Mouse (Mus musculus) left cerebral cortex, adult 2 months (tissue): Measurements from ENCODE around the gene Pld3. TPM values are rescaled to one million over a fixed set of nuclear protein-coding genes. Genes with fewer than 3 reads are reported as not detected.

ENCODE experiments used
- DNase-seq, 2 experiments: peaks; one replicate each; pipeline ENCODE4 v3.0.0; 2021 to 2022; ENCODE audit warnings: low spot score in 2 of 2, mixed read lengths in 1 of 2; ENCODE audit errors: extremely low spot score in 1 of 2
- H3K27ac ChIP-seq: fragments of 200-600 bp; 2 replicates; pipeline ENCODE4 v1.8.1; 2022
- H3K4me3 ChIP-seq: fragments of 200-600 bp; 2 replicates; pipeline ENCODE4 v1.8.1; 2022
- CTCF ChIP-seq: fragments of 200-600 bp; IDR thresholded peaks from 2 replicates; pipeline ENCODE4 v1.8.1; 2022; ENCODE audit warnings: antibody characterized with exemption, mild to moderate bottlenecking, moderate library complexity
- intact Hi-C: fragments of 180-260 bp; cut with DNase I; formaldehyde crosslinking; loops from one replicate; pipeline ENCODE4 v1.15.1; 2025
- total RNA-seq, 2 experiments: library from RNA; stranded (reverse); gene quantifications; 2 replicates each; pipeline ENCODE4 v1.2.3; 2021

Pld3 gene
- total RNA-seq, 2 experiments from 2014 or later = 746 to 788 TPM

DNA sequence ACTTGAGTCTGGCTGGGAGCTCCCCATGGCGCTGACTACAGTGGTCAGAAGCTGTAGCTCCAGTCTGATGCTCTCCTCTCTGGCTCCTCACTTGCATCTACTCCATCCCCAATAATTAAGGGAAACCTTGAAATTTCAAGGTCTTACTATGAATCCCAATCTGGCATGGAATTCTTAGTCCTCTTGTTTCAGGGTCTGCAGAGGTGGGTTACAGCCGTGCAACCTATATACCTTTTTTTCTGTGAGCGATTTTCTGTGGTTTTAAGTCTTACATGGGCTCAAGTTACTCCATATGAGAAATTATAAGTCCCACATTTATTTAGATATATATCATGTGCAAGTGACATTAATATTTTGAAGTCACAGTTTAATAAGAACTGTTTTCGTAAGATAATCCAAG, 37.1 kb upstream of the Pld3 start:
- TF ChIP-seq CTCF = no peak
- no peak for DNase-seq
- no peak overlapping the region for H3K4me3 ChIP-seq
- intact Hi-C loops = loop anchor here (5.0 kb wide), 1 partner anchor 98 kb away; no protein-coding TSS in a partner anchor
- H3K27ac ChIP-seq = no peak overlapping the region

DNA sequence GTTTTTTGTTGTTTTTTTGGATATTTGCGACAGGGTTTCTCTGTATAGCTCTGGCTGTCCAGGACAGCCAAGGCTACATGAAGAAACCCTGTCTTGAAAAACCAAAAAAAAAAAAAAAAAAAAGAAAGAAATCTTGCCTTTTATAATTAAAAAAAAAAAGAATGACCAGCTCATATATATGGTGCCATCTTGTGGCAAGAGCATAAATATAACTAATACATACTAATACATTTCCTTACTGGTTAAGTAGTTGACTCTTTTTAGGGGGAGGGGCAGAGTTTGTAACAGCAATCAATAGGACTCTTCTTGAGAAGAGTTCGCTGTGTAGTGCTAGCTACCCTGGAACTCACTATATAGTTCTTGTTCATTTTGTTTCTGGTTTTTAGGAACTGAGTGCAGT, 34.7 kb upstream of the Pld3 start:
- TF ChIP-seq CTCF = peak; percentile 28
- Histone ChIP-seq H3K27ac (no peak overlapping the region), H3K4me3 (no peak overlapping the region)
- no peak for DNase-seq
- intact Hi-C loops = no loop called here

DNA sequence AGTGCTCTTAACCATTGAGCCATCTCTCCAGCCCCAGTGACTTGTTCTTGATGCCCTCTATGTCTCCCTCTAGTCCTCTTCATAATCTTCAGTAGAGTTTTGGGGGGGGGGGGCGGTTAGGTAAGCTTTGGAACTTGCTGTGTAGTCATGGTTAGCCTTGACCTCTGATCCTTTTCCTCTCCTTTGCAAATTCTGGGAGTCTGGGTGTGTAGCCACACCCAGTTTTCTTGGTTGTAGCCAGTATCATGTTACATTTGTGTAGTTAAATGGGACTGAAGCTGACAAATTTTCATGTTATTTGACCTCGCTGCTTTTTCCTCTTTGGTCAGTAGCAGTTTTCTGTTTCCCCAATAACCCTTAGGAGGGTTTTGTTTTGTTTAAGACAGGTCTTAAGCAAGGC, 33.8 kb upstream of the Pld3 start:
- H3K4me3 ChIP-seq = no peak overlapping the region
- no peak for DNase-seq
- TF ChIP-seq CTCF = no peak
- H3K27ac ChIP-seq = no peak overlapping the region
- intact Hi-C loops = no loop called here

DNA sequence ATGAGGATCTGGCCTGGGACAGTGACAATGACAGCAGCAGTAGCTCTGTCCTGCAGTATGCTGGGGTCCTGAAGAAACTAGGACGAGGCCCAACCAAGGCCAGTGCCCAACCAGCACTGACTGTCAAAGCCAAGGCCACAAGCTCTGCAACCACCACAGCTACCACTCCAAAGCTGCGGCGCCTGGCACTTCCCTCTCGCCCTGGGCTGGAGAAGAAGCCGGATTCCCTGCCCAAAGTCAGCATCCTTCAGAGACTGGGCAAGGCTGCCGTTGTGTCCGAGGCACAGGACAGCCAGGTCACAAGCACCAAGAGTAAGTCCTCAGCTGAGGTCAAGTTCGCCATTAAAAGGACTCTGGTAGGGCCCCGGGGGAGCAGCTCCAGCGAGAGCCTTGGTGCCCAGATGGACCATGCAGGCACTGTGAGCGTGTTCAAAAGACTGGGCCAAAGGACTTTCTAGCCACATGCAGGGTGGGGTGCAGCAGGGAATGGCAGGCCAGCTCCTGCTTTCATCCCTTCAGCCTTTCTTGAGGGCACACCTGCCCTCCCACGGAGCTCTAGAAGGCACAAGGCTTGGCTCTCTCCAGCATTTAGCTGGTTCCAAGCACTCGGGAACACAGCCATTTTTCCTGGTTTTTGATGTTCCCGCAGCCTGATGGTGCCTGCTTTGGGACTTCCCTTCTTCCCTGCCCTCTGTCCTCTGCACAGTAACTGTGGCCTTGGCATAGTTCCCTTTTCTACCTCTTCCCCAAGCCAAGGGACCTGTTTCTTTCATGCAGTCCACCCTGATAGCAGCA, 27.6 kb upstream of the Pld3 start:
- intact Hi-C loops = no loop called here
- Histone ChIP-seq H3K4me3 (no peak overlapping the region), H3K27ac (no peak overlapping the region)
- DNase-seq = no peak
- no peak for TF ChIP-seq CTCF

DNA sequence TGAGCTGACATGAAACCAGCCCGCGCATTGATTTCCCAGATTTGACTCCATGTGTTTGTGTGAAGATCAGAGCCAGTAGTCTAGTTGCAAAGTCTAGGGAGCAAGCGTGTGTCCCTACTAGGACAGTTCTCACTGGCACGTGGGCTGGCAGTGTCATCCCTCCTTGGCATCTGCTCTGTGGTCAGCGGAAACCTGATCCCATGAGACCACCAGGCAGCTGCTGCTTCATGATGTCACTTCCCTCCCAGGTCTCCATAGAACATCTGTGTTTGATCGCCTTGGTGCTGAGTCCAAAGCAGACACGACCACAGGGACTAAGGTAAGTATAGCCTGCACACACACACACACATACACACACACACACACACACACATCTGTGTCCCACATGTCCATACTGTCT, 25.4 kb upstream of the Pld3 start:
- H3K27ac ChIP-seq = no peak overlapping the region
- DNase-seq = no peak
- no peak overlapping the region for H3K4me3 ChIP-seq
- TF ChIP-seq CTCF = no peak
- intact Hi-C loops = loop anchor here (5.0 kb wide), 1 partner anchor 149 kb away; no protein-coding TSS in a partner anchor

DNA sequence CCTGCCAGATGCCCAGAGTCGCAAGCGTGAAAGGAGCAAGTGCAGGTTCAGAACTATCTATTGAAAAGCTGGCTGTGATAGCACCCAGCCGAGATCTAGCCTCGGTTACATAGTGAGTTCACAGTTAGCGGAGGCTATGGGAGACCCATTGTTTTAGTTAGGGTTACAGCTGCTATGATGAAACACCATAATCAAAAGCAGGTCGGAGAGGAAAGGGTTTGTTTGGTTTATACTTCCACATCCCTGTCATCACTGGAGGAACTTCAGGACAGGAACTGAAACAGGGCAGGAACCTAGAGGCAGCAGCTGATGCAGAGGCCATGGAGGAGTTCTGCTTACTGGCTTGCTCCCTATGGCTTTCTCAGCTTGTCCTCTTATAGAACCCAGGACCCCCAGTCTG, 24.6 kb upstream of the Pld3 start:
- no peak for TF ChIP-seq CTCF
- Histone ChIP-seq H3K4me3 (no peak overlapping the region), H3K27ac (no peak overlapping the region)
- intact Hi-C loops = loop anchor here (2.0 to 5.0 kb wide), 2 partner anchors 107 to 150 kb away; no protein-coding TSS in a partner anchor
- no peak for DNase-seq

DNA sequence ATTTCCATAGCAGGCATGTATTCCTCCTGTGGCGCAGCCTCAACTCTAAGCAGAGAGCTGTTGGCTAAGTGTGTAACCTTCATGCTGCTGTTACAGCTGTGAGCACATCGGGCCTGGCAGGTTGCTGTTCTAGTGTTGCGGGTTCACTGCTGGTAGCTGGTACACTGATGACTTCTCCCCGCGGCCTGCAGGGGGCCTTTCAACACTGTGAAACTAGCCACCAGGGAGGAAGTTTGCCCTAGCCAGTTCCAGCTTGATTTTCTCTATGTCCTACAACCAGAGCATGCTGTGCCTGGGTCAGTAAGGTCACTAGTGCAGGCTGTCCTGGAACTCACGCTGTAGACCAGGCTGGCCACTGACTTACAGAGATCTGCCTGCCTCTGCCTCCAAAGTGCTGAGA, 23.9 kb upstream of the Pld3 start:
- Histone ChIP-seq H3K4me3 (no peak overlapping the region), H3K27ac (no peak overlapping the region)
- peak in 1 of 2 experiments; percentile 51 for DNase-seq
- peak; percentile 68 for TF ChIP-seq CTCF
- intact Hi-C loops = loop anchor here (2.0 to 5.0 kb wide), 2 partner anchors 108 to 150 kb away; no protein-coding TSS in a partner anchor

DNA sequence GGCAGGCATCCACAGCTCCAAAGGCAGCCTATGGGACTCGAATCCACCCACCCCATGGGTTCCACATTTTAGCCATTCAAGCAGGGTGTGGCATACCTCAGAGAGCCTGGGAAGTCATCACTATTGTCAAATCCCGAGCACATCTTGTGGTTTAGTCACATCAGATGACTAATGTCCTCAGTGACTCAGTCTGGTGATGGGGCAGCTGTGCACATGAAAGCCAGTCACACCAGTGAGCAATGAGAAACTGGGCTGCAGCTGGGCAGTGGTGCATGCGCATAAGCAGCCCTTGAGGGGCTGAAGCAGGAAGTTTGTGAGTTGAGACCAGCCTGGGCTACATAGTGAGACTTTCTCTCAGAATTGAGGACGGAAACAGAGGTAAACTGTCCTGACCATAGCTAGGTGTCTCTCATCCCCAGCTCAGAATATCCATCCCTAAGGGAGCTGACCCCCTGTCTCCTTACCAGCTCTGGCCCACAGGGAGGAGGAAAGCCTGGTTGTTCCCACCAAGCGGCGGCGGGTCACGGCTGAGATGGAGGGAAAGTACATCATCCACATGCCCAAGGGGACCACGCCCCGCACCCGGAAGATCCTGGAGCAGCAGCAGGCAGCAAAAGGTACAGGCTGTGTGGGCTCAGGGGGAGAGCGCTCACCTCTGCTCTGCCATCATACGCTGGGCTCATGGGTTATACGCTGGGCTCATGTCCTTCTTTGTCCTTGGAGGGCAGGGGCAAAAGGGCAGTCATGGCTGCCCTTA, 21.3 kb upstream of the Pld3 start:
- intact Hi-C loops = no loop called here
- no peak for TF ChIP-seq CTCF
- H3K4me3 ChIP-seq = no peak overlapping the region
- no peak overlapping the region for H3K27ac ChIP-seq
- no peak for DNase-seq

DNA sequence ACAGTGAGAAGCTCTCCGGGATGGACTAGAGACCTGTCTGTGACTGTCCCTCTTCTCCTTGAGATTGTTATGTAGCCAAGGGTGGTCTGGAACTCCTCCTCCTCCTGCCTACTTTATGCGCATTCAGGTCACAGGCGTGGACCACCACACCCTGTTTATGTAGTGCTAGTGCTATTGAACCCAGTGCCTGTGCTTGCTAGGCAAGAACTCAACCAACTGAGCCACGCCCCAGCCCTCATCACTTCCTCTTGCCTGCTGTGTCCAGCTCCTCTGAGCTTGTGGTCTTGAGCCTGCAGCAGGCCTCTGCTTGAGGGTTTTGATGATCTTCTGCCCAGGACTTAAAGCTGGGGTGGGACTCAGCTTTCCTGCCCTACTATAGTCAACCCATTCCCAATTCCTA, 19.1 kb upstream of the Pld3 start:
- Histone ChIP-seq H3K27ac (no peak overlapping the region), H3K4me3 (no peak overlapping the region)
- intact Hi-C loops = no loop called here
- no peak for DNase-seq
- no peak for TF ChIP-seq CTCF

DNA sequence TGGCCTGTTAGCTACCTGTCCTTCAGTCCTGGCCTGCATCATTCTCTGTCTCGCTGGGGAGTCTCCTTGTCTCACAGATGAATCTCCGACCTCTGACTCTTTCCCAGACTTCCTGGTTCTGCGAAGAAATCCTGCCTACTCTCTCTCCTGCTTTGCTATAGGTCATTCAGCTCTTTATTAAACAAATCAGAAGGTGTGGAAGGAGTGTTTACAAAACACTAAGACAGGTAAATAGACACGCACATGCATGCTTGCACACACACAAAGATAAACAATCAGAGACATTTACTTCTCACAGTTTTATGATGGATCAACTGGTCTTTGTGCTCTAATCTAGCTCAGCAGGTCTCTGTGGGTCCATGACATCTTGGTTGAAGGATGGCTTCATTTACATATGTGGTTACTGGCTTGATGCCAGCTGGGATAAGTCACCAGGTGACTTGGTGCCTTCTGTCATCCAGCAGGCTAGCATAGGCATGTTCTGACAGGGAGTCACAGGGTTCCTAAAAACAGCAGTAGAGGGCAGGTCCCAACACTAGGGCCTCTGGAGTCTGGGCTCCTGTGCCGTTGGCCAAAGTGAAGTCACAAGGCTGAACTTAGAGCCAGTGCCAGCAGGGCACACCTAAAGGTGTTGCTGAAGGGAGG, 16.7 kb upstream of the Pld3 start:
- no peak overlapping the region for H3K27ac ChIP-seq
- DNase-seq = no peak
- no peak overlapping the region for H3K4me3 ChIP-seq
- intact Hi-C loops = no loop called here
- TF ChIP-seq CTCF = no peak

DNA sequence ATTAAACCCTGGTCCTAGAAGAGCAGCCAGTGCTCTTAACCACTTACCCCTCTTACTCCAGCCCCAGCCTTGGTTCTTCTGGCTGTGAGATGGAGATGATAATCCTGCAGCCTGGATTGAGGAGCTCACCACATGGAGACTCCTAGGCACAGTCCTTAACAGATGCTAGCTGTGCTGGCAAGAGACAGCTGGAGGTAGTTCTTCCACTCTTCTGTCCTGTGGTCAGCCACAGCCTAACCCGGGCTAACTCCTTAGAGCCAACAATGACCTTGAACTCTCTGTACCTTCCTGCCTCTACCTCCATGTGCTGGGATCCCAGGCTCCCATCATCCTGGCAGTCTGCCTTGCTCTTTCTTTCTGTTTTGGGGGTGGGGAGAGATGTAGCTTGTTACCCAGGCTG, 8.0 kb upstream of the Pld3 start:
- DNase-seq = no peak
- no peak overlapping the region for H3K27ac ChIP-seq
- no peak for TF ChIP-seq CTCF
- no peak overlapping the region for H3K4me3 ChIP-seq
- intact Hi-C loops = no loop called here

DNA sequence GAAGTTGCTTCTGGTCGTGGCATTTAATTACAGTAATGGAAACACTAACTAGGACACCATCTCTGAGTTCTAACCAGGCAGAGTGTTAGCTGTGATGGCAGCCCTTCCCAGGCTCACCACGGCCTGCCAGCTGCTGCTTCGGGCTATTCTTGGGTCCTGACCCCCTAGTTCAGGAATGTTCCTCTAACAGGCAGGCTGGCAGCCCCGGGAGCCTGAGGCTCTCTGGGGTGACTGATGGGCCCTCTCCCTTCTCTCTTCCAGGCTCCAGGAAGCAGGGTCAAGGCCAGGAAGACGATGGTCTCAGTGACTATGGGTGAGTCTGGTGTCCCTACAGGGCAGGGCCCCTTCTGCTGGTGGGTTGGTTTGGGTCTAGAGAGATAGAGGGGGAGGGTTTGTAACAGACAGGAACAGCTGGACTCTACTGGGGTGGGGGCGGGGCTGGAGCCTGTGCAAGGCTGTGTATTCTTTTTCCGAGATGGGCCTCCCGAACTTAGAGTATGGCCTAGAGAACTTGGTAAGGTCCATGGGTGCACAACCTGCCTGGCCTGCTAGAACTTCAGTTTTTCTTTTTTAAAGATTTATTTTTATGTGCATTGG, 7.4 kb upstream of the Pld3 start:
- no peak overlapping the region for H3K27ac ChIP-seq
- DNase-seq = no peak
- TF ChIP-seq CTCF = no peak
- intact Hi-C loops = no loop called here
- H3K4me3 ChIP-seq = no peak overlapping the region
